Mouse (Mus musculus): ENCODE data around the gene Myd88. TPM values are rescaled to one million over a fixed set of nuclear protein-coding genes. Genes with fewer than 3 reads are reported as not detected.
"Not testable (repeated sequence)": the region's sequence is repeated elsewhere in the genome, so short reads cannot be mapped to it uniquely, and the experiment has no call there.

The Myd88 gene
- 28.6 and 30.6 TPM in 2 replicates for polyA plus RNA-seq (2014; fragmentation: Nextera tagmentation; extraction: Ambion mirVana)

DNA sequence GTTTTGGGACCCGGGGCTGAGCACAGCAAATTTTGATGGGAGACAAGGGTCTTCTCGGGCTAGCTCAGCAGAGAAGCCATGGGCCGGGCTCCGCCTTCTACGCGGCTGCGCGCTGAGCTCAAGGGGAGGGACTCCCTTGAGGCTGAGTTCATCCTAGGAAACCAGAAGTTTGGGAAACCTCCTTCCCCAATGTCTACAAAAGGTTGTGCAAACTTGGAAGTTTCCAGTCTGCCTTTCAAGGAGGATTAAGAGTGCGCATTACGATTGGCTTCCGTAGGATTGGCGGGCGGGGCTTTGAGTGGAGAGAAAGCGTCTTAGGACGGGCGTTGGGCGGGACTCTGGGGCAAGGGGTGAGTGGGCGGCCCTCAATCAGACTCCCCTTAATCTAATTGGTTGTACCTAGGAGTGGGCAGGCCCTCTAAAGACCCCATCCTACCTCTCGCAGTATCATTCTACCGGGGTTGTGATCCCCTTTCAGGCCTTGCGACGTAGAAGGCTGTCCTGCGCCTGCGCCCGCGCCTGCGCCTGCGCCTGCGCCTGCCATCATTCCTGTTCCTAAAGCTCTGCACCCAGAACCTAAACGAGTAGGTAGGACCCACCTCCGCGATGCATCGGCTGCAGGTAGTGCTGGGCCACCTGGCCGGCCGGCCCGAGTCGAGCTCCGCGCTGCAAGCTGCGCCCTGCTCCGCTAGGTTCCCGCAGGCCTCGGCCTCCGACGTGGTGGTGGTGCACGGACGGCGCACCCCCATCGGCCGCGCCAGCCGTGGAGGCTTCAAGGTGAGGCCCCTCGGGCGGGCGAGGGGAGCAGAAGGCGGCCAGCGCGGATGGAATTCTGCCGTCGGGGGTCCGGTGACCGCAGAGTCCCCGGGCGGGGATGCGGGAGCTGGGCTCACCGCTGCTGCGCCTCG lies at the start of gene Myd88:
Gene Myd88 (minus strand): TSS at position 503 of the 908 bp plus-strand sequence.
- peak within 1 kb of the TSS; percentile 84 for H3K9ac ChIP-seq (ENCODE audit: low read depth, low read length)
- no peaks in the 10 kb centered on the region for H3K9me3 ChIP-seq (ENCODE audit: control insufficient read depth, low read length)
- WGBS, result under 1% methylated on average over 68 of the region's 68 CpGs
- peak; percentile 87 for DNase-seq (ENCODE audit: low spot score)
- H3K36me3 ChIP-seq (ENCODE audit: control insufficient read depth, insufficient read depth, low read length), result peaks cover 4% of the 10 kb centered on the region
- peaks cover 7% of the 10 kb centered on the region for H3K4me1 ChIP-seq (replicated peaks; ENCODE audit: control insufficient read depth, insufficient read depth, low read length)
- H3K27me3 ChIP-seq (replicated peaks; ENCODE audit: control insufficient read depth, insufficient read depth, low read length), result no peaks in the 10 kb centered on the region
- ATAC-seq (replicated peaks; ENCODE audit: low FRiP score), result peak; percentile 97
- peak within 1 kb of the TSS; percentile 75 for H3K4me3 ChIP-seq (ENCODE audit: low read depth, low read length)
- peak within 1 kb of the TSS; percentile 92 for H3K4me2 ChIP-seq
- H3K27ac ChIP-seq (ENCODE audit: low read depth, low read length), result peak within 1 kb of the TSS; percentile 86

DNA sequence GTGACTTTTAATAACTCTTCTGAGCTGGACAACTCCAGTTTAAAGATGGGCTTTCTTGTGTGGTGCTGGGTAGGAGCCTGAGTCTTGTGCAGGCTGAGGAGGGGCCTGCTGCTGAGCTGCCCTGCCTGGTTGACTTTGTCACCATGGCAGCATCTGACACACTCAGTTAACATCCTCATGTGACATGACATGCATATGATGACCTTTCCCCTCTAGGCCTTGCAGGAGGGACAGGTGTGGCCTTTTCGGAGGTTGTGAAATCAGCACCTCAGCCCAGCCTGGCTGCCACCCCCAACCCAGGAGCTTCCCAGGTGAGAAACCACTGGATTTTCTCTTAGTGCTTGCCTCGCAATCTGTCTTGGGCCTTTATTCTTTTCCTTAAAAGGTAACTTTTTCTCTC lies 49.0 kb upstream of the Myd88 start:
- 80% methylated on average over 2 of the region's 2 CpGs for WGBS

DNA sequence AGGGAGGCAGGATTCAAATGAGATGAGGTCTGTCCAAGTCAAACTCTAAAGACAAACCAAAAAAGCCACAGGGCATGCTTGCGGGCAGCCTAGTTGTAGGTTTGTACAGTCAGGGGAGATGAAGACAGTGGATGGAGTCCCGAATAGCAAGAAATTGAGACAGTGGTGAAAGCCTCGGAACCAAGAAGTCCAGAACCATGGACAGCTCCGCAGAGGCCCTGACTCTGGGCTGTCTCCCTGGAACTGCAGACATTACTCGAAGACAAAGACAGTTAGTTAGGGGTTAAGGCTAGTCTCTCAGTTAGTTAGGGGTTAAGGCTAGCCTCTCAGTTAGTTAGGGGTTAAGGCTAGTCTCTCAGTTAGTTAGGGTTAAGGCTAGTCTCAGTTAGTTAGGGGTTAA lies 47.7 kb upstream of the Myd88 start:
- H3K4me3 ChIP-seq (ENCODE audit: low read depth, low read length), result no peak overlapping the region
- no peaks in the 10 kb centered on the region for H3K9me3 ChIP-seq (ENCODE audit: control insufficient read depth, low read length)
- H3K36me3 ChIP-seq (ENCODE audit: control insufficient read depth, insufficient read depth, low read length), result 0 out of 2 replicates have a peak, but pooled peaks cover 2% of the 10 kb centered on the region
- WGBS, result 48% methylated on average over 5 of the region's 5 CpGs
- H3K27me3 ChIP-seq (replicated peaks; ENCODE audit: control insufficient read depth, insufficient read depth, low read length), result no peaks in the 10 kb centered on the region
- no peak overlapping the region for H3K9ac ChIP-seq (ENCODE audit: low read depth, low read length)
- peak; percentile 36 for DNase-seq (ENCODE audit: low spot score)
- H3K4me2 ChIP-seq, result no peak overlapping the region
- H3K4me1 ChIP-seq (replicated peaks; ENCODE audit: control insufficient read depth, insufficient read depth, low read length), result no peaks in the 10 kb centered on the region
- no peak for ATAC-seq (replicated peaks; ENCODE audit: low FRiP score)
- no peak overlapping the region for H3K27ac ChIP-seq (ENCODE audit: low read depth, low read length)

More for the DNA sequence above, 49.0 kb upstream of the Myd88 start:
- Histone ChIP-seq H3K4me3 (ENCODE audit: low read depth, low read length) (no peak overlapping the region), H3K9ac (ENCODE audit: low read depth, low read length) (no peak overlapping the region), H3K9me3 (ENCODE audit: control insufficient read depth, low read length) (no peaks in the 10 kb centered on the region), H3K36me3 (ENCODE audit: control insufficient read depth, insufficient read depth, low read length) (0 out of 2 replicates have a peak, but pooled peaks cover under 1% of the 10 kb centered on the region), H3K27ac (ENCODE audit: low read depth, low read length) (no peak overlapping the region), H3K27me3 (replicated peaks; ENCODE audit: control insufficient read depth, insufficient read depth, low read length) (no peaks in the 10 kb centered on the region), H3K4me1 (replicated peaks; ENCODE audit: control insufficient read depth, insufficient read depth, low read length) (no peaks in the 10 kb centered on the region), H3K4me2 (no peak overlapping the region)
- DNase-seq (ENCODE audit: low spot score) (no peak), ATAC-seq (replicated peaks; ENCODE audit: low FRiP score) (no peak)

DNA sequence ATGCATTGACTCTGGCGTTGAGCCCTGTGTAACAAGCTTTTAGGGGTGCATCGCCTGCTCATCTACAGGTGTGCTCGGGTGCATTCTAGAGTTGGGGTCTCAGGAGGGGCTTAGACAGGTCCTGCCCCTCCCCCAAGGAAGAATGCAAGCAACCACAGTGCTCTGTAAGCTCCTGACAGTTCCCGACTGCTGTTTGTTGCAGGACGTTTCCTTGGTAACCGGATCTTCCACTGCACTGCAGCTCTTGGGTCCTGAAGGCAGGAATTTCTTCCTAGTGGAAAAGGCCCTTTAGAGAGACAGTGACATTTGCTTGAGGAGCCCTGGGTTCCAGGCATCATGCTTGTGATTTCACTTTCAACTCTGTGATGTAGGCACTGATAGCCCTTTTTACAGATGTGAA lies 41.4 kb upstream of the Myd88 start:
- no peak for ATAC-seq (replicated peaks; ENCODE audit: low FRiP score)
- no peak overlapping the region for H3K4me2 ChIP-seq
- 62% methylated on average over 6 of the region's 6 CpGs for WGBS

GRCm38 (mm10) chr9:119378231-119378630 lies 37.0 kb upstream of the Myd88 start:
- Histone ChIP-seq H3K27ac (ENCODE audit: low read depth, low read length) (no peak overlapping the region), H3K4me1 (replicated peaks; ENCODE audit: control insufficient read depth, insufficient read depth, low read length) (no peaks in the 10 kb centered on the region), H3K4me2 (no peak overlapping the region), H3K27me3 (replicated peaks; ENCODE audit: control insufficient read depth, insufficient read depth, low read length) (no peaks in the 10 kb centered on the region), H3K9me3 (ENCODE audit: control insufficient read depth, low read length) (no peaks in the 10 kb centered on the region), H3K36me3 (ENCODE audit: control insufficient read depth, insufficient read depth, low read length) (no peaks in the 10 kb centered on the region), H3K4me3 (ENCODE audit: low read depth, low read length) (no peak overlapping the region), H3K9ac (ENCODE audit: low read depth, low read length) (no peak overlapping the region)
- ATAC-seq (replicated peaks; ENCODE audit: low FRiP score) (no peak), DNase-seq (ENCODE audit: low spot score) (no peak)
- 80% methylated on average over 4 of the region's 4 CpGs for WGBS

More for the DNA sequence above, 41.4 kb upstream of the Myd88 start:
- Histone ChIP-seq H3K9ac (ENCODE audit: low read depth, low read length) (no peak overlapping the region), H3K9me3 (ENCODE audit: control insufficient read depth, low read length) (no peaks in the 10 kb centered on the region), H3K4me3 (ENCODE audit: low read depth, low read length) (no peak overlapping the region), H3K36me3 (ENCODE audit: control insufficient read depth, insufficient read depth, low read length) (0 out of 2 replicates have a peak, but pooled peaks cover 2% of the 10 kb centered on the region), H3K27ac (ENCODE audit: low read depth, low read length) (no peak overlapping the region), H3K27me3 (replicated peaks; ENCODE audit: control insufficient read depth, insufficient read depth, low read length) (no peaks in the 10 kb centered on the region), H3K4me1 (replicated peaks; ENCODE audit: control insufficient read depth, insufficient read depth, low read length) (no peaks in the 10 kb centered on the region)
- DNase-seq (ENCODE audit: low spot score), result no peak

GRCm38 (mm10) chr9:119375556-119375955 lies 34.3 kb upstream of the Myd88 start:
- ATAC-seq (replicated peaks; ENCODE audit: low FRiP score) (no peak), DNase-seq (ENCODE audit: low spot score) (no peak)
- WGBS, result 73% methylated on average over 6 of the region's 6 CpGs
- H3K27ac ChIP-seq (ENCODE audit: low read depth, low read length), result no peak overlapping the region
- H3K9me3 ChIP-seq (ENCODE audit: control insufficient read depth, low read length), result no peaks in the 10 kb centered on the region
- H3K4me2 ChIP-seq, result no peak overlapping the region
- no peaks in the 10 kb centered on the region for H3K27me3 ChIP-seq (replicated peaks; ENCODE audit: control insufficient read depth, insufficient read depth, low read length)
- H3K4me1 ChIP-seq (replicated peaks; ENCODE audit: control insufficient read depth, insufficient read depth, low read length), result no peaks in the 10 kb centered on the region
- no peak overlapping the region for H3K9ac ChIP-seq (ENCODE audit: low read depth, low read length)
- no peaks in the 10 kb centered on the region for H3K36me3 ChIP-seq (ENCODE audit: control insufficient read depth, insufficient read depth, low read length)
- no peak overlapping the region for H3K4me3 ChIP-seq (ENCODE audit: low read depth, low read length)

- Histone ChIP-seq H3K9ac (ENCODE audit: low read depth, low read length) (no peak overlapping the region), H3K4me3 (ENCODE audit: low read depth, low read length) (no peak overlapping the region), H3K9me3 (ENCODE audit: control insufficient read depth, low read length) (no peaks in the 10 kb centered on the region), H3K36me3 (ENCODE audit: control insufficient read depth, insufficient read depth, low read length) (no peaks in the 10 kb centered on the region), H3K27ac (ENCODE audit: low read depth, low read length) (no peak overlapping the region), H3K4me2 (no peak overlapping the region), H3K4me1 (replicated peaks; ENCODE audit: control insufficient read depth, insufficient read depth, low read length) (no peaks in the 10 kb centered on the region), H3K27me3 (replicated peaks; ENCODE audit: control insufficient read depth, insufficient read depth, low read length) (no peaks in the 10 kb centered on the region)
- ATAC-seq (replicated peaks; ENCODE audit: low FRiP score), result no peak
- WGBS, result 82% methylated on average over 3 of the region's 3 CpGs
- DNase-seq (ENCODE audit: low spot score), result no peak
Observed at GRCm38 (mm10) chr9:119375008-119375407, 33.8 kb upstream of the Myd88 start.

DNA sequence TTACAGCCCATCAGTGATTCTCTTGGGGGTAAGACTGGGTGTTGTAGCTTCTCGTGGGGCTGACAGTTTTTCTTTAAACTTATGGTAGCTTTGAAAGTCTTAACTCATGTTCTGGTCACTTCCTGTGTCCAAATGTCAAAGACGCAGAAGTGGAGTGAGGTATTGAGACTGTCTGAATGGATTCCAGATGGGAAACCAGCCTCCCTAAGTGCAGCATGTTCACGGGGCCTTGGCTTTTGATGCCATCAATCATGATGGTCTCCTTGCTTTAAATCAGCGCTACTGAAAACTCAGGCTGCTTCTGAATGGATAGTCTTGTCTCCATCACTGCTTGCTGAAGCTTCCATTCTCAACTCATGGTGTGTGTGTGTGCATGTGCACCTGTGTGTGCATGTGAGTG lies 30.0 kb upstream of the Myd88 start:
- Histone ChIP-seq H3K27ac (ENCODE audit: low read depth, low read length) (no peak overlapping the region), H3K4me3 (ENCODE audit: low read depth, low read length) (no peak overlapping the region), H3K4me1 (replicated peaks; ENCODE audit: control insufficient read depth, insufficient read depth, low read length) (no peaks in the 10 kb centered on the region), H3K27me3 (replicated peaks; ENCODE audit: control insufficient read depth, insufficient read depth, low read length) (no peaks in the 10 kb centered on the region), H3K9ac (ENCODE audit: low read depth, low read length) (no peak overlapping the region), H3K4me2 (no peak overlapping the region), H3K36me3 (ENCODE audit: control insufficient read depth, insufficient read depth, low read length) (peaks cover 2% of the 10 kb centered on the region; the same call in 1 of the 2 replicates), H3K9me3 (ENCODE audit: control insufficient read depth, low read length) (no peaks in the 10 kb centered on the region)
- DNase-seq (ENCODE audit: low spot score) (no peak), ATAC-seq (replicated peaks; ENCODE audit: low FRiP score) (no peak)
- WGBS, result 68% methylated on average over 4 of the region's 4 CpGs

- H3K4me1 ChIP-seq (replicated peaks; ENCODE audit: control insufficient read depth, insufficient read depth, low read length); H3K9me3 ChIP-seq (ENCODE audit: control insufficient read depth, low read length); H3K4me3 ChIP-seq (ENCODE audit: low read depth, low read length); H3K27ac ChIP-seq (ENCODE audit: low read depth, low read length); H3K27me3 ChIP-seq (replicated peaks; ENCODE audit: control insufficient read depth, insufficient read depth, low read length); H3K4me2 ChIP-seq; H3K36me3 ChIP-seq (ENCODE audit: control insufficient read depth, insufficient read depth, low read length); DNase-seq (ENCODE audit: low spot score); ATAC-seq (replicated peaks; ENCODE audit: low FRiP score); H3K9ac ChIP-seq (ENCODE audit: low read depth, low read length): not testable (repeated sequence)
- WGBS, result 80% methylated on average over 4 of the region's 4 CpGs
Observed at GRCm38 (mm10) chr9:119370770-119371169, 29.6 kb upstream of the Myd88 start.
